Mouse (Mus musculus) CH12.LX (cell line): ENCODE measurements around the gene Ppa2. TPM values are rescaled to one million over a fixed set of nuclear protein-coding genes. Genes with fewer than 3 reads are reported as not detected.

Experiments used
- DNase-seq: peaks from one replicate; pipeline ENCODE4 v3.0.0-alpha.2; 2013; ENCODE audit errors: extremely low read depth
- H3K27ac ChIP-seq: 2 replicates; pipeline ENCODE4 v1.5.1; 2012; ENCODE audit warnings: low read depth, mild to moderate bottlenecking, control low read depth, moderate library complexity; ENCODE audit not compliant: insufficient read depth
- H3K27me3 ChIP-seq: replicated peaks from 2 replicates; pipeline ENCODE3; 2012; ENCODE audit warnings: inconsistent platforms
- H3K36me3 ChIP-seq, 2 experiments: replicated peaks in 1 of 2; 2 replicates each; pipeline versions ENCODE3 to v1.6.1; 2012; ENCODE audit warnings: inconsistent platforms in 1 of 2, low read length in 1 of 2, mild to moderate bottlenecking in 1 of 2, mixed read lengths in 1 of 2, moderate library complexity in 1 of 2; ENCODE audit not compliant: control insufficient read depth in 1 of 2, insufficient read depth in 1 of 2
- H3K4me1 ChIP-seq, 2 experiments: 2 replicates each; pipeline ENCODE4 v1.6.1; 2012; ENCODE audit warnings: inconsistent platforms in 1 of 2, moderate library complexity in 1 of 2; ENCODE audit not compliant: insufficient read depth in 2 of 2, control insufficient read depth in 1 of 2
- H3K4me2 ChIP-seq: 2 replicates; pipeline ENCODE4 v1.6.1; 2012; ENCODE audit warnings: low read depth, mild to moderate bottlenecking, control low read depth; ENCODE audit not compliant: poor library complexity, insufficient read depth, severe bottlenecking
- H3K4me3 ChIP-seq, 3 experiments: fragments of 150-350 bp in 1 of 3; sonication (generic) in 1 of 3; replicated peaks in 1 of 3; 2 replicates each; pipeline versions ENCODE3 to v1.5.1; 2011 to 2012; ENCODE audit warnings: low read depth in 2 of 3, low read length in 2 of 3, mild to moderate bottlenecking in 2 of 3, moderate library complexity in 2 of 3, control low read depth in 1 of 3, improper control_type of control experiment in 1 of 3, inconsistent platforms in 1 of 3, mixed read lengths in 1 of 3; ENCODE audit not compliant: poor library complexity in 1 of 3
- H3K79me2 ChIP-seq: replicated peaks from 2 replicates; pipeline ENCODE4 v1.6.1; 2012; ENCODE audit warnings: mild to moderate bottlenecking, moderate library complexity; ENCODE audit not compliant: control insufficient read depth, poor library complexity, insufficient read depth, severe bottlenecking; ENCODE audit errors: extremely low read depth
- H3K9ac ChIP-seq: 2 replicates; pipeline ENCODE4 v1.6.1; 2012; ENCODE audit warnings: low read depth, mild to moderate bottlenecking, control low read depth, moderate library complexity; ENCODE audit not compliant: insufficient read depth
- H3K9me3 ChIP-seq: replicated peaks from 2 replicates; pipeline ENCODE3; 2012; ENCODE audit warnings: low read length, inconsistent platforms, mixed read lengths
- CHD1 ChIP-seq: IDR thresholded peaks from 2 replicates; pipeline ENCODE4 v1.6.1; 2012; ENCODE audit warnings: low read depth, low read length, improper control_type of control experiment, inconsistent platforms
- CHD2 ChIP-seq: IDR thresholded peaks from 2 replicates; pipeline ENCODE4 v1.6.1; 2011; ENCODE audit warnings: low read length, improper control_type of control experiment
- E2F4 ChIP-seq: IDR thresholded peaks from 2 replicates; pipeline ENCODE4 v1.6.1; 2011; ENCODE audit warnings: low read depth, low read length, improper control_type of control experiment; ENCODE audit not compliant: insufficient replicate concordance
- ELF1 ChIP-seq: IDR thresholded peaks from 2 replicates; pipeline ENCODE4 v1.6.1; 2014; ENCODE audit warnings: low read depth, mild to moderate bottlenecking, inconsistent platforms, low read length, improper control_type of control experiment
- GABPA ChIP-seq: IDR thresholded peaks from 2 replicates; pipeline ENCODE4 v1.6.1; 2012; ENCODE audit warnings: low read depth, low read length, improper control_type of control experiment, inconsistent platforms; ENCODE audit not compliant: insufficient replicate concordance
- JUND ChIP-seq: conservative IDR thresholded peaks from 2 replicates; pipeline ENCODE4 v1.6.1; 2011; ENCODE audit warnings: low read depth, low read length, improper control_type of control experiment
- KAT2A ChIP-seq: IDR thresholded peaks from 2 replicates; pipeline ENCODE4 v1.6.1; 2012; ENCODE audit warnings: low read length, improper control_type of control experiment, inconsistent platforms; ENCODE audit not compliant: insufficient replicate concordance
- MAX ChIP-seq: IDR thresholded peaks from 2 replicates; pipeline ENCODE4 v1.6.1; 2011; ENCODE audit warnings: low read length, improper control_type of control experiment
- MAZ ChIP-seq: IDR thresholded peaks from 2 replicates; pipeline ENCODE4 v1.6.1; 2012; ENCODE audit warnings: low read depth, mild to moderate bottlenecking, inconsistent platforms, low read length, improper control_type of control experiment, moderate library complexity
- MYC ChIP-seq: IDR thresholded peaks from 2 replicates; pipeline ENCODE4 v1.6.1; 2011; ENCODE audit warnings: low read depth, mild to moderate bottlenecking, improper control_type of control experiment, low read length
- NRF1 ChIP-seq: IDR thresholded peaks from 2 replicates; pipeline ENCODE4 v1.6.1; 2014; ENCODE audit warnings: low read depth, mild to moderate bottlenecking, inconsistent platforms, low read length, improper control_type of control experiment, moderate library complexity
- POLR2A ChIP-seq: IDR thresholded peaks from 2 replicates; pipeline ENCODE4 v1.6.1; 2011; ENCODE audit warnings: low read depth, mild to moderate bottlenecking, improper control_type of control experiment, low read length
- POLR2AphosphoS2 ChIP-seq: IDR thresholded peaks from 2 replicates; pipeline ENCODE4 v1.6.1; 2011; ENCODE audit warnings: low read depth, low read length, improper control_type of control experiment
- RCOR1 ChIP-seq: conservative IDR thresholded peaks from 2 replicates; pipeline ENCODE4 v1.6.1; 2012; ENCODE audit warnings: low read depth, mild to moderate bottlenecking, inconsistent platforms, low read length, improper control_type of control experiment
- USF2 ChIP-seq: conservative IDR thresholded peaks from 2 replicates; pipeline ENCODE4 v1.6.1; 2011; ENCODE audit warnings: low read depth, low read length, improper control_type of control experiment
- ZC3H11A ChIP-seq: IDR thresholded peaks from 2 replicates; pipeline ENCODE4 v1.6.1; 2012; ENCODE audit warnings: low read depth, mild to moderate bottlenecking, inconsistent platforms, low read length, improper control_type of control experiment
- ZKSCAN1 ChIP-seq: IDR thresholded peaks from 2 replicates; pipeline ENCODE4 v1.6.1; 2012; ENCODE audit warnings: low read depth, inconsistent platforms, low read length, improper control_type of control experiment, borderline replicate concordance
- dilution Hi-C: fragments of 300-500 bp; cut with MboI; formaldehyde crosslinking; loops from 2 replicates; pipeline ENCODE4 v1.14.3; 2020; ENCODE audit warnings: low sequenced_read_pairs; ENCODE audit not compliant: extremely low pct_unique_long_range_greater_than_20kb, extremely low pct_ligation_motif_present
- in situ Hi-C: fragments of 300-500 bp; cut with MboI; formaldehyde crosslinking; loops from 3 replicates; pipeline ENCODE4 v1.14.3; 2019; ENCODE audit warnings: low sequenced_read_pairs, low pct_ligation_motif_present, low pct_unique_long_range_greater_than_20kb, mixed read lengths
- polyA plus RNA-seq: library from polyadenylated mRNA; unstranded; fragments of >175 nt; gene quantifications from 2 replicates; pipeline ENCODE4 v1.2.1, GENCODE M21; 2012; ENCODE audit warnings: low read depth; ENCODE audit not compliant: insufficient read length
- total RNA-seq, 2 experiments: library from RNA; depleted of rRNA; stranded (reverse); fragments of 300-350 nt in 1 of 2; fragments of >200 nt in 1 of 2; gene quantifications; 2 replicates each; pipeline ENCODE4 v1.2.3; 2012 to 2014

Gene Ppa2
- total and polyA plus RNA-seq, 3 experiments, result 98.3 to 132 (median 119) TPM

DNA sequence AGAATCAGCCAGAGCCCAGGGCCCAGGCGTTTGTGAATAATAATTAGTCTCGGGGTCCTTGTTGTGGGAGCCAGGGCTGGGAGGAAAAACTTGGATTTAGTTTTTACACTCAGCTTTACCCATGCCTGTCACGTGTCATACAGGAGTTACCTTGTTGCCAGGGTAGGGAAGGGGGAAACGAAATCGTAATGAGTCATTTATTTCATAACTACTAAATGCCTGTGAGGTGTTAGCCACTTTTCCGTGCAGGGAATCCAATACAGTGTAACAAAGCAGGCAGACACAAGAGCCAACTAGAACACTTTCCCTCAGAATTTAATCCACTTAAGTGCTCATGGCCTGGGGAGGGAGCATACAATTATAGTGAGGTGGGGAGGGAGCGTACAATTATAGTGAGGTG, 9.9 kb downstream of the Ppa2 start (continued):
- TF ChIP-seq GABPA, result no peak

DNA sequence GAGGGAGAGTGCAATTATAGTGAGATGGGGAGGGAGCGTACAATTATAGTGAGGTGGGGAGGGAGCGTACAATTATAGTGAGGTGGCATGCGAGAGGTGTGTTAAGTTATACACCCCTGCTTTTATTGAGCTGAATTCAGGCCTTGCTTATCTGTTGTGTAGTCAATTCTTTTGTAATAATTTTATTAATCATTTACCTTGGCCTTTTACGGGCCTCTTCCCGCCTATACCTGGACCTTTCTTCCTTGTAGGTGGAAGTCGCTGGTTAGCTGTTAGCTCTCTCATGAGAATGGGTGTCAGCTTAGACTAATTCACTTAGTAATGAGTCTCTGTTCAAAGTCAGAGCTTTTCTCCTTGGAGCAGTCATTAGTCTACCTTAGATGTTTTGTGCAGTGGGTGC, 10.4 kb downstream of the Ppa2 start:
- no peaks in the 10 kb centered on the region for H3K27me3 ChIP-seq
- no peak overlapping the region for H3K27ac ChIP-seq
- no peaks in the 10 kb centered on the region; the same call in none of the 2 replicates for H3K79me2 ChIP-seq
- TF ChIP-seq RCOR1 (no peak), ELF1 (no peak), JUND (no peak), POLR2A (no peak), MAX (no peak)
- no peak overlapping the region for H3K4me2 ChIP-seq
- DNase-seq, result no peak
- H3K4me3 ChIP-seq, result no peak overlapping the region
- in situ Hi-C loops, result no loop called here
- H3K9ac ChIP-seq, result no peak overlapping the region
- peaks cover 6 to 15% of the 10 kb centered on the region in 2 experiments for H3K4me1 ChIP-seq
- dilution Hi-C loops, result no loop called here
- H3K9me3 ChIP-seq, result peaks cover 3% of the 10 kb centered on the region
- H3K36me3 ChIP-seq, result peaks cover 16 to 55% of the 10 kb centered on the region in 2 experiments

DNA sequence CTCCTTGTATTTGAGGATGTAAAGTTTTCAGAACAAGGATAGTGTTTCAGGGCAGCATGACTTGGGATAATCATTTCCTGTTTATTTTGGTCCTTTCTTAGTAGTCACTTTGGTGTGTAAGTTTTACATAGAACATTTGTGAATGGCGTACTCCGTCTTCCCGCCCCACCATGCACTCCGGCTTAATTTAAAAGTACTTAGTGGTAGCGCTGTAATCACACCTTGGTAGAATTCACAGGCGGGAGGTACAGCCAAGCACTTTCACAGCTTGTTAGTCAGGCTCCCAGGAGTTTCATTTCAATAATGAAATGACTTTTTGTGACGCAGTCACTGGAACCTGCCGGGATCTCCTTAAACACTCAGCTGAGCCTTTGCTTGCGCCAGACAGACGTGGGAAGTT, 12.0 kb downstream of the Ppa2 start:
- Histone ChIP-seq H3K4me2 (no peak overlapping the region), H3K36me3 (peaks cover 20 to 62% of the 10 kb centered on the region in 2 experiments), H3K9me3 (peaks cover 3% of the 10 kb centered on the region), H3K4me1 (peaks cover 0 to 9% of the 10 kb centered on the region in 2 experiments; a peak in 1 of 4 replicates), H3K27me3 (no peaks in the 10 kb centered on the region), H3K9ac (no peak overlapping the region), H3K79me2 (no peaks in the 10 kb centered on the region; the same call in 1 of the 2 replicates), H3K27ac (no peak overlapping the region), H3K4me3 (no peak overlapping the region)
- dilution Hi-C loops, result no loop called here
- TF ChIP-seq ZC3H11A (no peak), USF2 (no peak), MYC (no peak), ZKSCAN1 (no peak), POLR2AphosphoS2 (no peak), KAT2A (no peak), E2F4 (no peak), CHD2 (no peak), CHD1 (no peak), MAZ (no peak), NRF1 (no peak), GABPA (no peak)
- no peak for DNase-seq
- in situ Hi-C loops, result no loop called here
